Mouse (Mus musculus) cerebellum, postnatal 25 days (tissue): ENCODE results near the gene Sestd1.
A peak's percentile ranks its signal among the peaks of the same experiment; 100 is the strongest.

Experiments used
- DNase-seq, 2 experiments: peaks; one replicate each; pipeline ENCODE4 v3.0.0; 2021; ENCODE audit warnings: mixed read lengths in 2 of 2

Sestd1 gene

DNA sequence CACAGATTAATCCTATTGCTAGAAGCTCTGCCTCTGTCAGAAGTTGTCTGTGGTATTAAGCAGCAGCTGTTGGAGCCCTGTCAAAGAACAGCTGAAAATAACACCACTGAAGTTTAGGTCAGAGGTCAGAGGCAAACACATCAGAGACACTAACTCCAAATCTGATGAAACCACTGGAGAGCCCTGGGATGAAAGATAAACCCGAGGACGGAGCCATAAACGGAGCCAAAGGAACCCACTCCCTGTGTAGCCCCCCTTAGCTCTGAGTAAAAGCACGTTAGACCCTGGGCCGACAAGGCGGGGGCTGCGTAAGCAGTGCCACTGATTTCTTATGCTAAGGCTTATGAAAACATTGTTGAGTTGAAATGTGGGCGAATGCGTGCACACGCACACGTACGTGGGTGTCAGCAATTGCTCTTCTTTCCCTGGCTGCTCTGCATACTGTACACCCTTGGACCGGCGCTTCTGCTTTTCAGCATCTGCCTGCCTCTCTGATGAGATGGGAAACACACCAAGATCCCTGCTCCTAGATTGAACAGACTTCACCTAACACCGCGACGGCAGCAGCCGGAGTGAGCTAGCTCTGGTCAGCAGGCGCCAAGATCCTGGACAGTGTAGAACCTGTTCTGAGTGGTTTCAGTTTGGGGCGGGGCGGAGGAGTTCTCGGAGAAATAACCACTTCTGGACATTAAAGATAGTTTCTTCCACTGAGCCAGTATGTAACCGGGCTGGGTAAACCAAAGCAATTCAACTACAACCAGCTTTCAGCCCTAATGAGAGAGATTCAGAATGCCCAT is 108.8 kb downstream of the Sestd1 start:
- DNase-seq: peak; percentile 23 to 42

DNA sequence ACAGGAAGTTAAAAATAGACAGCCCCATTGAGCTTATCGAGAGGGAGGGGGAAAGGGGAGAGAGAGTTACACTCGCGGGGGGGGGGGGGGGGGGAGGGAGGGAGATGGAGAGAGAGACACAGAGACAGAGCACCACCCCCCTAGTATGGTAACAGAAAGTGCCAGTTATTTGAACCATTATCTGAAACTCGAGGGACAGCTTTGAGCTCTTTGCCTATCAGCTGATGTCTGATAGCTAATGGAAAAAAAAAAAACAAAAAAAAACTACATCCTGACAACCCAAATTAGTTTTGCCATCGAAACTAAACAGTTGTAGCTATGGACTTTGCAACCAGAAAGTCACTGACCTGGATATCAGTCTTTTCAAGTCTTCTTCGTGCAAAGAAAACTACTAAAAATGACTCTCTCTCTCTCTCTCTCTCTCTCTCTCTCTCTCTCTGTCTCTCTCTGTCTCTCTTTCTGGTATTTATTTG is 109.7 kb downstream of the Sestd1 start, which contains the start of gene Ccdc141:
Gene Ccdc141, minus strand, starts transcription at position 4 of the 473 bp plus-strand sequence.
- no peak for DNase-seq

DNA sequence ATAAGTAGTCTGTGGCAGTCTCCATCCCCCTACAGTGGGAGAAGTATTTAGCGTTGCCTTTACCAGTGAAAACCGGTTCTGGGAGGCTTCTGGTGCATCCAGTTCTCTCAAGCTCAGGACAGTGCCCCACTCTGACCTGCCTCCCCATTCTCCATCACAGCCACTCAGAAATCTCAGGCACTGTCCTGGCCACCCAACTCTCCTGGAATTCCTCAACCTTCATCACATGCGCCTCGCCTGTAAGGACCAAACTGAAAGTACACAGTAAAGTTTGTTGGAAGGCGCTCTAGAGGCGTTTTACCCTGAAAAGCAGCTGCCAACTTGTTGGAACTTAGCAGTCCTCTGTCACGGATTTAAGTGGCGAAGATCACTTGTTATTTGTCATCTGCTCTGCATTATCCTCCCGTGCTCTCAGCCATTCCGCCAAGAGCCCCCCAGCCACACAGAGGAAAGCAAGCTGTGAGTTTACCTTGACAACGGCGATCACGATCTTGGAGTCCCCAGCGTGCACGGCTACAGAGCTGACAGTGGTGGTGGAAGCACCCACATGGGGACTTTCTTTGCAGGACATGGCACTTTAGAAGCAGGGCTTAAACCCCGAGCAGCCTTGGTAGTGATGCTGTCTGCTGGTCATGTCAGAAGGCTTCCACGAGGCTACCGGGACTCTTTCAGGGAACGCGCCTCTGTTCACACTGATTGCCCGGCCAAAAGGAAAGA is 110.3 kb downstream of the Sestd1 start:
- DNase-seq: peak; percentile 13 to 16

DNA sequence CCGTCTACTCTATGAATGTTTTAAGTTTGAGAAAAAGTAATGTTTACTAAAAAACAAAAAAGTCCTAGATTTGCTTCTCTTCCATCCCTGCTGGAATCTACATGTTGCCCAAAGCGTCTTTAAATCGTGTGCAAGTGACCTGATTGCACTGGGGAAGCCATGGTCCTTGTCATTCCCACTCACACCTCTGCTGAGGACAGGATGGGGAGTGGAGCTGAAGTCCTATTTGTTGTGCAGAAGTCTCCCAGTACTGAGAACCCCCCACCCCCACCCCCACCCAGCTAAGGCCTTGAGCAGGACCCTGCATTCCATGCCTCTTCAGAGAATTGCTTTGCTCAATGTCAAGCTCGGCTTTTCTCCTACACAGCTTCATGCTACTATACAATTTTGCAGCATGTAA is 111.2 kb downstream of the Sestd1 start:
- DNase-seq: no peak

DNA sequence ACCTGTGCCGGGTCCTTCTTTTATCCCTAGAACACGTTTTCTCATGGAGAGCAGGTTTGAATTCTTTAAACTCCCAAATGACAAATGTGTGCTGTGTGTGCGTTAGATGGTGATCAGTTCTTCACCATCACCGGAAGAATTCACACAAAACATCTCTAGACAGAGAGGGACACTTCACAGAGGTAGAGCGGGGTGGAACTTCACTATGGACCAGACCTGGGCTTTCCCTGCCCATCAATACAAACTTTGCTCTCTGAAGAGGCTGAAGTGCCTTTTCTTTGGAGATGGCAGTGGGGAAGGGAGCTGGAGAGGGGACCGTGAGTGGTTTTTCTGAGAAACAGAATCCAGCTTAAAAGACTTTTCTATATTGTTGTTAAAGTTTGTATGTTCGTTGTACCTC is 111.6 kb downstream of the Sestd1 start:
- DNase-seq: no peak

DNA sequence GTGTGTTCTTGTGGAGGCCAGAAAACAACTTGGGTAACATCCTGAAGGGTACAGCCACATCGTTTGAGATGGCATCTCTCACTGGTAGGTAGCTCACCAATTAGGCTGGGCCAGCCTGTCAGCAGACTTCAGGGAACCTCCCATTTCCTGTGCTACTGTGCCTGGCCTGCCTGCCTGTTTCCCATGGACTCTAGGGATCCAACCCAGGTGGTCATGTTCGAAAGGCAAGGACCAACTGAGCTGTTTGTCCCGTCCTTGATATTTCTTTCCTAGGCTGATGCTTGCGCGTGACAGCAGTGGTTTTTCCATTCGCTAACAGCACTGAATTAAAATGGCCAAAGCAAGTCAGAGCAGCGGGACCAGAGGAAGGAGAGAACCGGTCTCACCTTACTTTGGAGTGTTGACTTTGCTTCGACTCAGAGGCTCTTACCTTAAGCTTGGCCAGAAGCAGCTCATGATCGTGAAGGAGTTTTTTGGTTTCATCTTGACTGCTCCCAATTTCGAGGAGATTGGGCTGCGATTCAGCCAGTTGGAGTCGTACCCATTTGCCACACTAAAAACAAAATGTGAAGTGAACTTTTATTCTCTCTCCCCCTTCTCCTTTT is 112.2 kb downstream of the Sestd1 start:
- DNase-seq: no peak

DNA sequence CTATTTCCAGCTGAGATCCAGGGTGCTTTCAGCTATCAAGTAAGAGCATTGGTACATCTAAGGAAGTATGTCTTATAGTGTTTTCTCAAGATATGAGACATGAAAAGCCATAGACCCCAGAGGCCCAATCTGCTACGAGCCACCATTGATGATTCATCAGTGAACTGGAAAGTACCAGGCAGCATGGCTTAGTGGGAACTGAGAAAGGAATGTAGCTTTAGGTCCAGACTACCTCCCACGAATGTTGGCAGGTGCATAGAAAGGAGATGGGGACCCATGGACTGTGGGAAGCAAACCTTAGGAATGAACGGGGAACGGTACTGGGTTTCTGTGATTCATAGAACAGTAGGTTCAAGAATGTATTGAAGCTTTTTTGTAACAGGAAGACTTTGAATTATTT is 114.0 kb downstream of the Sestd1 start:
- no peak for DNase-seq

DNA sequence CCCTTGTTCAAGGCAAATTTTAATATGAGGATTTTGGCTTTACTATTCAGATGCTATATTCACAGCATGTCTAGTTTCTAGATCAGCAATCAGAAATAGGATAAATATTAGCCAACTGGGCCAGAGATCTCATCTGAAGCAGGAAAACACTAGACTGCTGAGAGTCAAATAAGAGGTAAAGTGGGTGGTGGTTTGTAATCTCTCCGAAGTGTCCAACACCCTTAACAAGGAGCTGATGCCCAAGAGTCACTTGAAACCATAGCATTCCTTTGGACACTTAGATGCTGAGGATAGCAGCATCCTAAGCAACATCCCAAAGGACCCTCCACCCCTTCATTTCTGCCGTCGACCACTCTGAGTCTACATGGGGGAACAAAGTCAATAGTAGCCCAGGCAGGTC is 115.7 kb downstream of the Sestd1 start:
- no peak for DNase-seq

DNA sequence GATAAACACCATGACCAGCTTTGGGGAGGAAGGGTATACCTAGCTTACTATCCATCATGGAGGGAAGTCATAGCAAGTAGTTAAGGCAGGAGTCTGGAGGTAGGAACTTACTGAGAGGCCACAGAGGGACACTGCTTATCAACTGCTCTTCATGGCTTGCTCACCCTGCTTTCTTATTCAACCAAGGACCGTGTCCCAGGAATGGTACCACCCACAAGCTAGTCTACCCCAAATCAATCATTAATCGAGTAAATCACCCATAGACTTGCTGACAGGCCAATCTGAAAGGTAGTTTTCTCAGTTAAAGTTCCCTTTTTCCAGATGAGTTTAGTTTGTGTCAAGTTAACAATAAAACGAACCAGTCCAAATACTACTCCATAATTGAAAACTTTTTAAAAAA is 117.0 kb downstream of the Sestd1 start:
- no peak for DNase-seq

DNA sequence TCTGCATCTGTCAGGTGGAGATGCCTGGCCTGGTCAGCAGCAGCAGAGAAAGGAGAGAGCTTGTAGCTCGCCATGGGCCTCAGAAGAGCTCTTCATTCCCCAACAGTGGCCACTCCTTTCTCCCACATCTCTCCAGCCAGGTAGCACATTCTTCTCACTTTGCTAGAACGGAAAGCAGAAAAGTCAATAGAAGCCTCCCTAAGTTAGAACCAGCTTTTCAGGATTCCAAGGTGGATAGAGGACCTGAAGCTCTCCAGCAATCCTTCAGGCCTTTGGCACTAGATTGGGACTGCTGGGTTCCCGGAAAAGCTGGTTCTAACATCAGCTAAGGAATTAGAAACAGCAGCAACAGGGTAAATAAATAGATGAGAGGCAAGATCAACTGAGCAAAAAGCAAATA is 118.3 kb downstream of the Sestd1 start:
- no peak for DNase-seq

DNA sequence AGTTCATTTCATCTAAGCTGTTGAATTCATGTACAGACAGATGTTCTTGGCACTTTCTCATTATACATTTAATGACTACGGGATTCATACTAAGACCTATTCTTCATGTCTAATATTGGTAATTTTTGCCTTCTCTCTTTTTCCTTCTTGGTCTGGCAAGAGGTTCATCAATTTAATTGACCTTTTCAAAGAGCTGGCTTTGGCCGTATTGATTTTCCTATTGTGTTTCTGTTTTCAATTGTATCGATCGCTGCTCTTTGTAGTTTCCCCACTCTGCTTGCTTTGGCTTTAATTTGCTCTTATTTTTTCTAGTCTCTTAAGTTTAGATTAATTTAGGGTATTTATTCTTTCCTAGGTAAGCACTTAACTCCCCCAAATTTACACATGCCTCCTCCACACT is 122.8 kb downstream of the Sestd1 start:
- DNase-seq: no peak

DNA sequence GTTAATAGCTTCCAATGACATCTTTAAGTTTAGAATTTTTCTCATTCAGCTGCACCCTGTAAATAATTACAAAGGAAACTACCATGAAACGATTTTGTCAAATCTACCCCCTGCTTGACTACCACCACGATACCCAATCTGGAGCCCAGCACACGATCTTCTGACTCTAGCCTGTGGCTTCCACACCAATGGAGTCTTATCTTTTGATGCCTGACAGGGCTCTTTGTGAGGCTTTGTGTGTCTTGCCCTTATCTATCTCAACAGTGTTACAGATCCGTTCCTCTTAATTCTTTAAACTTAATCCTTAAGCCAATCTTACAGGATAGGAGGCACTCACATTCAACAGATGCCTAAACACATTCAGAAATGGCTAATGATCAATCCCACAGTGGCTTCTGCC is 126.3 kb downstream of the Sestd1 start:
- no peak for DNase-seq

DNA sequence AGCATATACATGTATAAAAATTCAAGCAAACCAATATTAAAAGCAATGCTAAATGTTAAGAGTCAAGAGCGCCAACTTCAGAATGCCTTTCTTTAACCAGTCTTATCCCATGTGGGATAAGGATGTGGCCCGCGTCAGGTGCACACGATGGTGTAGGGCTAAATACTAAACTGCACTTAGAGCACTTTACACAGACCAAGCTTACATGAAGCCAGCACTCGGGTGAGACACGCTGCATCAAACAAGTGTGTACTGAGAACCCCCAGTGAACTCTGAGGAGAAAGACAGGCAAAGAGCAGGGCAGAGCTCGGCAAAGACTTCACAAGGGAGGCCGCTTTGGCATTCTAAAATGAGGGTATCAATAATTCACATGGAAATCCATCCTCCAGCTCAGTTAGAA is 129.1 kb downstream of the Sestd1 start:
- DNase-seq: no peak

DNA sequence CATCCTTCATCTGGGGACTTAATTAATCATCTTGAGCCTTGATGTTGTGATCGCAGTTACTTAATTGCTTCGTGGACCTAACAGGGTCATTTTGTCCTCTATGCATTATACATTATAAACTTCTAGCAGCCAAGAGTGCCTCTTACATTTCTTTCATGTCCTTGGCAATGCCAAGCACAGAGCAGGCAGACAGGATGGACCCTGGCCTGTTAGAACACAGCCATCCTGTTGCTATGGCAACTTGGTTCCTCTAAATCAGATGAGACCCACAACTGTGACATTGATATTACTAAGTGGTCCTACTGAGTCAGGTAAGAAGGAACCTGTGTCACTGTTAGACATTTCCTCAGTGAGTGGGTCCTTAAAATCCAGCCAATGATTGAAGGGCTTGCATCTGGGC is 130.8 kb downstream of the Sestd1 start:
- no peak for DNase-seq

DNA sequence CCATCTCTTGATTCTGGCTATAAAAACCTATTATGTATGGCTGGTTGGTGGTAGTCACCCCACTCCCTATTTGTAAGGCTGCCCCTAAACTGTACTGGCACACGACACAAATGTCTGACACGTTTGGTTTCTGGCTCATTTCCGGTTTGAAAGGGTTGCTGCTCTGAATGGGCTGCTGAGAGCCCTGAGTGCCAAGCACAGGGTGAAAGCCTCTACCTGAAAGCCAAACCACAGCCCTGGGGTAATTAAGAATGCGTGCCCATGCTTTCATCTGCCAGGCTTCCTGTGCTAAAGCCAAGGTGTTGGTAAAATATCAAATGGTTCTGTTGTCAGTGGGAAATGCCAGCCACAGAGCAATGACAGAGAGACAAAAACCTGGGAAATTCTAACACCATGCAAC is 132.2 kb downstream of the Sestd1 start:
- DNase-seq: peak in 1 of 2 experiments; percentile 6

DNA sequence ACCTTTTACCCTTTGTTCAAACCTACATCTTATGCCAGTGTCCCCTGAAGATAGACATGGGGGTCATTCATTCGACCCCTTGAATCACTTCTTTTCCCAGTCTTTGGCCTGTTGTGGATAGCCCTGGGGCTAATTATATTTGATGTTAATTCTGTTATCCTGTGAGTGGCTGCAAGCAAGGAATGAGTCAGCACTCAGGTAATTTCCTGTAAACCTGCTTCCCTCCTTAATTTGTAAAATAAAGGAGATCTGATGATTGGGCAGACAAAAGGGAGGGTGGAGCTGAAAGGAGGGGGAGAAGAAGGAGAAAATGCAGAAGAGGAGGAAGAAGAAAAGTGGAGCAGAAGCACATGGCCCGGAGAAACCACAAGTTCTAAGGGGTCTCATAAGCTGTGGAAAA is 133.4 kb downstream of the Sestd1 start:
- DNase-seq: no peak

DNA sequence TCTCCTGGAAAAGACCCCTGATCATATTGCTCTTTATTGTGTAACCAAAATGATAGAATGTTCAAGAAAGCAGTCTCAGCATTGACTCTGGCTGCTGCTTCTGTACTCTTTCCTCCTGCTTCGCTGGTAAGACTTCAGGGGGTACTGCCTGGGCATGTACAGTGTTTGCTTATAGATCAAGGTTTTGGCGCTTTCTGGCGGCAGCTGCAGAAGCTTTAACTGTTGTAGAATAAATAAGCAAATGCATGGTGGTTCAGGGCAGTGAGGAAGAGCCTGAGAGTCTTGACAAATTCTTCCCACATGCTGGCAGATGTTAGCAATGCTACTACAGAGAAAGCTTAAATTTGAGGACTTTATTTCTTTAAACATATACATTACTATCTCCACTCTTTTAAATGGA is 134.1 kb downstream of the Sestd1 start:
- DNase-seq: no peak

DNA sequence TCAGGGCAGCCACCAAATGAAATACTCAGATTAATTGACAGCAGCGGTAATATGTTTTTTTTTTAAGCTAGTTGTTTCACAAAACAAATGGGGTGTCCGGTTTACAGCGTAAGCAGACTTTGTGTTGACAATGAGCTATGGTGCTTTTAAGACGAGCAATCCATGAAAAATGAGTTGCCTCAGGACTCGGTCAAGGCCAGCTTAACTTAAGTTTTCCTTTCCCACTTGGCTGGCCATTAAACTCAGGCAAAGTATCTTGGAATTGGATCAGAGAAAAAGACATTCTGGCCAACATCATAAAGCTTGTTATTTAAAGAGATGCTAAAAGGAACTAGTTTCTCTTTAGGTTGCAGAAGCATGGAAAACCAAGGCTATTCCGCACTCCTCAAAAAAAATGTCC is 136.9 kb downstream of the Sestd1 start:
- no peak for DNase-seq

DNA sequence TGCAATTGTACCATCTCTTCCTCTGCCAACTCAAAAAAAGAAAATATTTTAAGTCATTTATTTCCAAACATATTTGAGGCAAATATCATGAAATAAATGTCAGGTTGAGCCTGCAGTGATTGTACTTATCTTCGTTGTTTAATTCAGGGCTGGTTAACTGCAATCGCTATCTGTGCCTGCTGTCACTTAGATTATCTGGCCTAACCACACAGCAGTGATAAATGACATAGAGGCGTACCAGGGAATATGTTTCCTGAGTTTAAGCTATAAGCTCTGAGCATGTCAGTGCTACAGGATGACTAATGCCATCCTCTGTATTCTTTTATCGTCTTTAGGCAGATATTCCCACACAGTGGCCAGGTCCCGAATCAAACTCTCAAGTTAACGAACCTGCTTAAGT is 141.5 kb downstream of the Sestd1 start:
- DNase-seq: no peak

DNA sequence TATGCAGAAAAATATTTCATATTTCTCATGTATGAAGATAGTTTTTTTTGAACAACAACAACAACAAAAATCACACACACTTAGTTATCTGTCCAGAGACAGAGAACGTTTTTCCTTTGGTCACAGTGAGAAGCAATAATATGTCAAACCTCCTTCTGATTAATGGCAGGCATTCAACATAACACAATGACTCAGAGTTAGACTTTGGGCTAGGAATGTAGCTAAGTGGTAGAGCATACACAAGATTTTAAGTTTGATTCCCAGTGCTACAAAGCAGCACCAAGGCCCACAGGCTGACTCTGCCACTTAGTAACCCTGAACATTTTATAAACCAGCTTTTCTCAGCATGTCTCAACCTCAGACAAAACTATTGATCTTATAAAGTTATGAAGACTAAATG is 145.5 kb downstream of the Sestd1 start:
- no peak for DNase-seq

DNA sequence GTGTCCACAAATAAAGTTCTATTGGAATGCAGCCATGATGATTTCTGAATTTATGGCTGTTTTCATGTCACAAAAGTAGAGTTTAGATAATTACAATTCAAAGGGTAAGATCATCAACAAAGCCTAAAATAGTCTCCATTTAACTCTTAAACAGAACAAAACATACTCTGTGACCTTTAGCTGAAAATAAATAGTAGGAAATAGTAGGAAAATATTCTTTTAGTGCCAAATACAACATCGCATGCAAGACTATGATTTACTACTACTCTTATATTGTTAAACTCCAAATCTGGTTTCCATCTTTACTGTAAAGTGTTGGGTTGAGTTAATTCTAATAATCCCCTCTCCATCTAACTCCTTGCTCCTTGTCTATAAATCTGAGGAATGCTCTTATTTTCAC is 147.0 kb downstream of the Sestd1 start:
- no peak for DNase-seq
